Mouse (Mus musculus): ENCODE results near the gene Dnm3.

Gene Dnm3

DNA sequence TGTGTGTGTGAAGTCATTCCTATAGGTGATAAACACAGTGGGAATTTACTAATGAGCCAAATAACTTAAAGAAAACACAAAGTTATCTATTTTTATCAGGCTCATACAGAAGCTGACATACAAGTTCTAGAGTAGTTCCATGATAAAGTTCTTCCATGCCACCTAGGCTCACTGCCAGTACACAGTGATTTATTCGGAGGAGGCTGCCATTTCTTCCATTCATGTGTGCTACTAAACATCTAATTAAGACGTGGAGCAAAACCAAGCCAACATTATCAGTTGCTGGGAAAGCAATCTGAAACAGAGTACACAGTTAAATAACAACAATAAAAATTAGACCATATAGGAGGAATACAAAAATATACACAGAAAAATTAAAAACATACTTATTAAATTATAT, 150.2 kb downstream of the Dnm3 start:
- DNase-seq (ENCODE audit: low read depth, low spot score), result no peak

DNA sequence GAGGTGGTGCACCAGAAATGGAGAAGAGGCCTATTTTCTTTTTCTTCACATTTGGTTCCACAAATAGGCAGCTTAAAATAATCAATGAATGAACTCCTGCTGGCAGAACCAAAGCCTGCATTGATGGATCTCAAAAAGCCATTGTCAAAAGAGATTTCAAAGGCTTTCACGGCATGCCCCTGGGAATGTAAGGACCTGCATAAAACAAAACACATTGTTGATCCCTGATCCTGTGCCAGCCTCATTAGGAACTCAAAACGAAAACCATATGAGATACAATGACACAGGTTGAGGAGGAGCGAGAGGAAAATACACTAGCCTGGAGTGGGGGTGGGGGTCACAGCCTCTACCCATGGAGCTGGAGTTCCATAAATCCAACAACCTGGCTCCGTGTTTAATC, 153.4 kb downstream of the Dnm3 start:
- DNase-seq (ENCODE audit: low read depth, low spot score), result peak; percentile 73

DNA sequence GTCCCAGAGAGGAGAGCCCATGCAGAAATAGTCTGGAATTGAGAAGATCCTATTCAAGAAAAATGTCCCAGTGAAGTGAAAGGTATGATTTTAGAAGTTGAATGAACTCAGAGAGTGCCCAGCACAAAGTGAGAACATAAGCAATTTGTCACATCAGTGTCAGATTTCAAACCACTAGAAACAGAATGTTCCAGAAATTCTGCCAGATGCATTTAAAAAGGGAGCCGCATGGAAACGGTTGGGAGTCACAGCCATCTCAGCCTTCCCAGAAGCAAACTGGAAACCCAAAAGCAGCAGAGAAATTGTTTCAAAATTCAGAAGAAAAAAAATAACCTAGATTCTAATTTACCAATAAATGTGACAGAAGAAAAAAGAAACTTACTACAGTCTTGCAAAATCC, 154.7 kb downstream of the Dnm3 start:
- DNase-seq (ENCODE audit: low read depth, low spot score), result no peak

DNA sequence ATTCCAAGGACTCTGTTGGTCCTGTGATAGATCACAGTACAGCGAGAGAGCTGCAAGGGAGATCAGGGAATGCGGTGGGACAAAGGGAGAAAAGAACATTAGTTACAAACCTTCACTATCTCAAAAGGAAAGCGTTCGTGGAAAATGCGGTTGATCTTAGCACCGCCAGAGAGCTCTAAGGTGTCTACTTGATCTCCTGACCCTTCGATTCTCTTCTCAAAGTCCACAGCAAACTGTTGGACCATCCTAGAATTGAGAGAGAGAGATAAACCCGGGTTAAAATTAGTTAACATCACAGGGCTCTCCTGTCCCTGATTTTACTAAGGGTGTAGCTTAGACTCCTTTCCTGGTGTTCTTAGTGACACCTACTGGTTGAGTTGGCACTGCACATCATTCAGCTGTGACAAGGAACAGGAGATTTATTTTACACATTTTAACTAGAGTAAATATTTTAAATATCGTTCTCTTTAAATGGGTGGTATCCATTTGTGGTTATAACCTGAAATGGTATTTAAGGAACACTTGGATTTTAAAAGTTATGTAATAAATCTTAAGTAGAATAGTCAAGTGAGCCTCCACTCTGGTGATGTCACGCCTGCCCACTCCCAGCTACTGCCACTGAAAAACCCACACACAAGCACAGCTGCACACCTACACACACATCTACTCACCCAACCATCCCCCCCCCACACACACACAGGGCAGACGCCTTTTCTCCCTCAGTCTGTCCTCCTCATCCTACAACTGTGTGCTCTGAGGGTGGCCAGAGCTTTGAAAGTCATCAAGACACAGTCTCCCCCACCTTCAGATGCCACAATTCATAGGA, 164.2 kb downstream of the Dnm3 start:
- peak; percentile 70 for DNase-seq (ENCODE audit: low read depth, low spot score)

DNA sequence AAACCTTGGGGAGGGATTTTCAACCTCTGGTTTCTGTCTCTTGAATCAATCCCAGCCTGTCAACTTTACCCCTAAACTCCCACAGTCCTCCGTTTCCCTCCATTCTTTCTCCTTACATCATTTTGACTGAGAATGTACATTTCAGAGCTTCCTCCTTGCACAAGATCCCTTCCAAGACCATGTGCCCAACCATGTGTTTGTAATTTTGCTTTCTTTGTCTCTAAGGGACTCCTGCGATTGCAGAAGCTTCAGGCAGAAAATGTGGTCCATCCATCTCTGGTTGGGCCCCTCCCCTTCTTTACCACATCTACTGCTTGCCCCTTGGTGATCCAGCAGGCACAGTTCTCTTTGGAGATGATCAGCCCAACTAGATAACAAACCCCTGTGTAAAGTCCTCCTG, 165.2 kb downstream of the Dnm3 start:
- DNase-seq (ENCODE audit: low read depth, low spot score), result no peak

DNA sequence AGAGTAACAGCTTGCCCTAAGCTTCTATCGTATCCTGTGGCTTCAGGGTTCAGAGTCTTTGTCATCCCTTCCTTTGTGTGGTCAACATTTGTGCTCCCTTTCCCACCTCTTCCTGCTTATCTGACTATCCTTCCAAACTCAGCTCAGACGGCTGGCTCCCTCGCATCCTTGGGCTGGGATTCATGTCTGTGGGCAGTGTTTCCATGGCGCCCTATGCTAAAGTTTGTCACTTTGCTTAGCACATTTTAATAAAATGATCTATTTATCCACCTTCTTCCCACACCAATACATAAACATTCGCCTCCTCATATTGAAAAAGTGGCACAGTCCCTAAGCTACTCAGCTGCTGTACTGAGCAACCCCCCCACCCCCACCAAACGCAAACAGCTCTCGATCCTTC, 165.7 kb downstream of the Dnm3 start:
- no peak for DNase-seq (ENCODE audit: low read depth, low spot score)

DNA sequence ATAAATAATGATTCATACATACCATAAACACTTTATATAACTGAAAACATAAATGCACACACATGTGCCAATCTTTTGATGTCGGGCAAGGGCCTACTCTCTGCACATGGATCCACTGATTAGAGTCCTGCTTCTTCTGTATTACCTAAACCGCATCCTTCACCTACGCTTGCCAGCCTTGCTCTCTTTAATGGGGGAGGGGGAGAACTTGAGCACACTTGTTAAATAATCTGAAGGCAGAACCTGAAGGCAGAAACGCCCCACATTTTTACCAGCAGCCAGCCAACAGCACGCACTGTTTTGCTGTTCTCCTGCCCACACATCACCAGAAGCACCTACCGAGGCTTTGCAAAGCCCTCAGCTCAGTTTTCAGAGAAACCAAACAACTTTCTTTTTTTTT, 172.6 kb downstream of the Dnm3 start:
- no peak for DNase-seq (ENCODE audit: low read depth, low spot score)

DNA sequence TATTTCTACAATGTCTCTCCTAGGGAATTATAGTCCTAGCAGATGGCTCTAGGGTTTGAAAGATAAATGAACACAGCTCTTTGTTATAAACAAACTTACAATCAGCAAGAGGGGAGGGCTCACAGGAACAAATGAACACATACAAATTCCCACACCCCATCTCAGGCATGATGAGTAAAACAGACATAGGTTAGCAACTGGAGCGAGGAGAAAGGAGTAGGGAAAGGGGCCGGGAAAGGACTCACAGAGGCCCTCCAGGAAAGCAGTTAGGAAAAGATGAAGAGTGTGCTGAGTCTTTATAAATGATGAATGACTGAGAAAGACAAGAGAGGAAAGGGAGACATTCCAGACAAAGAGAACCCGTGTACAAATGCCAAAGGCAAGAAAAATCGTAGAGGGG, 175.4 kb downstream of the Dnm3 start:
- DNase-seq (ENCODE audit: low read depth, low spot score), result no peak

DNA sequence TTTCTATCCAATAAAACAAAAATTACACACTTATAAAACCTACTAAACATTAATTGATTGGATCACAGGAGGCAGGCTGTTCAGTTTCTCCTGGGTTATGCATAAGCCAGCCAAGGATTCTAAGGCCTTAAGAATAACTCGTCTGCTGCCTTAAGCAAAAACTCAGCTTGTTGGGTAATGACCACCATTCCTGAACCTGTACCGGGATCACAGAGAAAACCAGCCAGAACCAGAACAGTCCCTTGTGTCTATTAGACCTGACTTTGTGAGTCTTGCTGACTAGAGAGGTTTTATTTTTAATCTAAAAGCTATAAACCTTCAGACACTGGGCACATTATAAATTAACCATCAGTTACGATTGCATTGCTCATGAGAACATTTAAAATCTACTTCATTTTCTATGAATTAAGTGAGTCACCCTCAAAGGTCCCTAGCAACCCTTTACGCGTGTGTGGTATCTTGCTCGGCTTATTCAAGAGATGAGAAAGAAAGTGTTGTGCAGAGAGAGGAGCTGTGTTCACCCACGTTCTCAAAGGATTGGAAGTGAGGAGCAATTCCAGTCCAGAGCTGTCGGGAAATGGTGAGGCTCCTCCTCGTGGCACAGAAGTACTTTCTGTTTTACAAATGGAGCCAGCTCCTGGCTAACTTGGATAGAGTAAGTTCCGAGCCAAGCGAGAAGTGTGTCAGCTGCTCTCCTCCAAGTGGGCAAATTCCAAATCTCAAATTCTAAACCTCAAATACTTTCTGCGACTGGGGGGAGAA, 178.1 kb downstream of the Dnm3 start:
- no peak for DNase-seq (ENCODE audit: low read depth, low spot score)

DNA sequence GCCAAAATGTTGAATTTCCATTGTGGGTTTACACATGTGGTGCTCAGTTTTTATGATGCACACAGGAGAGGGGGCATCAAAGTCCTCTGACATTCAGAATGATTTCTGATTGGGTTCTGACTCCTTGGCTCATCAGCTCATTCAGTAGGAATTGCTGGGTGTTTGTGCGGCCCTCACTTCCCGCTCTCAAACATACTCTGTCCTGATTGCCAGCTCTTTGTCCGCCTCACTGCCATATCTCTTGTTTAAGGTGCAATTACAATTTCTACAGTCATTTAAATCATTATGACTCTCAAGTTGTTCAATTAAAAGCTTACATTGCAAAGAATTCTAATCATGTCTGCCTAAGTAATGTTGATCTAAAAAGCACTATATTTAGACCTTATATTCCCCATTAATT, 179.3 kb downstream of the Dnm3 start:
- DNase-seq (ENCODE audit: low read depth, low spot score), result no peak

DNA sequence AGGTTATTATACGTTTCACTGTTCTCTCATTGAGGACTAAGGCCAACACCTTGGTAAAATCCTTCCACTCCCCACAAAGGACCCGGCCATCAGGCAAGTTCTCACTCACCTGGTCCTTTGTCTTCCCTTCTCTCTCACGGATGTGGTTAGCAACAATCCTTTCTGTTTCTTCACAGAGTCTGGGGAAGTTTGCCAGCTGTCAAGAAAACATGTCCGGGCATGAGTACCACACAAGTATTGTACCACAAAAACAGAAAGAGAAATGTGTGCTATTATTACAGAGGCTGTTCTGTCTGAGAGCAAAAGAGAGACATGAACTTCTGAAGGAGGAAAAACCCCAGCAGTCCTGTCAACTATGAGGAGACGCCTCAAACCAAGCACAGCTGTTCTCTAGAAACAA, 182.4 kb downstream of the Dnm3 start:
- no peak for DNase-seq (ENCODE audit: low read depth, low spot score)

DNA sequence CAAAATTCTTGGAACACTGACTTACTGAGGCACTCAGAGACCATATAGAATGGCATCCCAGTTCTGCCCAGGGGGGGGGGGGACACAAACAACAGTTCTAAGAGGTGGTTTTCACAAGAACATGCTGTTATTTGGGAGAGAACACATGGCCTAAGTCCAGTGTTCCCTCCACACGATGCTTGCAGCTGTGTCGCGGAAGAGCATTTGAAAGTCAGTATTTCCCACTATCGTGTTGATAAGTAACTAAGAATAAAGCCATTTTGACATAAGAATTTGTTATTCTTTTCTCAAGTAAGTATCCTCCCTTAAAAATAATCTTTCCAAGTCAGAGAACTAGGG, 183.3 kb downstream of the Dnm3 start:
- DNase-seq (ENCODE audit: low read depth, low spot score), result no peak

DNA sequence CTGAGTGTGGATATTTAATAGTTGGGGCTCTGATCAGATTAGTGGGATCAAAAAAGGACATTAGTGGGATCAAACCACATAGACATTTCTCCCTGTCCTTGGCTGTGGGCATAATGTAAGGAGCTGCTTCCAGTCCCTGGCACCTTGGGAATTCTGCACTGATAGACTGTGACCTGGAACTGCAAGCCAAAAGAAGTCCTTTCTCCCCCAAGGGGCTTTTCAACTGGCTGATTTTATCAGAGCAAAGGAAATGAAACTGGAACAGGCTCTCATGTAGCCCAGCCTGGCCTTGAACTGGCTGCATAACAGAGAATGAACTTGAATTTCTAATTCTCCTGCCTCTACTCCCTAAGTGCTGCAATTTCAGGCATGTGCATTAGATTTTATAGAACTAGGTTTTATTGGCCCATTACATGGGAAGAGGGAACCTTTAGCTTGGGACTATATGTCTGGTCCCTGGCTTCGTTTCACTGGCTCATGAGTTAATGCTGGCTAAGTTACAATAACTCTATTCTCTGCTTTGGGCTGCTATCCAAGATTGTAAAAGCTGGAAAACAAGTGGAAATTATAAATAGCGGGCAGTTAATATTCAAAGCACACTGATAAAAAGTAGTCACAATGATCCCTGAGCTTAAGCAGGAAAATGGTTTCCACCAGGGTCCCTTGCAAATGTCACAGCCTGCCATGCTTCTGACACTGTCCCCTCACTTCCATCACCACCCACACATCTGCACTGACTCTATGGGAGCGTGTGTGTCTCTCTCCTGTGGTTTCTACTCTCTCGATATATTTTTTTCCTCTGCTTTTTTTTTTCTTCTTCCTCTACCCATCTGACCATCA, 183.9 kb downstream of the Dnm3 start:
- DNase-seq (ENCODE audit: low read depth, low spot score), result no peak

DNA sequence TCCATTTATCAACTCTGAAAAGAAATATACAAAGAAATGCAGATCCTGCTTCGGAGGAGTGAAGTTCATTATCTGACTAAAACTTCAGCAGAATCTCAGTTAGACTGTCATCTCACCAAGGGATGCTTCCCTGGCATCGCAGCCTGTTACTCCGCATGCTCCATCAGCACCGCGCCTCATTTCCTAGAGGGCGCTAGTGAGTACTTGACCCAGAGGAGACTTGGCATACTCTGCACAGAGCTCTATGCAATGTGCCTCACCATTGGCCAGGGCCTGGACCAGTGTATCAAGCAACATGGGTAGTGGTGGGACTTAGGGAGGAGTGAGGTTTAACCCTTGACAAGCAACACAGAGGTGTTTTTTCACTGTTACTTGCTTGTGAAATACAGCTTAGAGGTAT, 190.9 kb downstream of the Dnm3 start:
- no peak for DNase-seq (ENCODE audit: low read depth, low spot score)

DNA sequence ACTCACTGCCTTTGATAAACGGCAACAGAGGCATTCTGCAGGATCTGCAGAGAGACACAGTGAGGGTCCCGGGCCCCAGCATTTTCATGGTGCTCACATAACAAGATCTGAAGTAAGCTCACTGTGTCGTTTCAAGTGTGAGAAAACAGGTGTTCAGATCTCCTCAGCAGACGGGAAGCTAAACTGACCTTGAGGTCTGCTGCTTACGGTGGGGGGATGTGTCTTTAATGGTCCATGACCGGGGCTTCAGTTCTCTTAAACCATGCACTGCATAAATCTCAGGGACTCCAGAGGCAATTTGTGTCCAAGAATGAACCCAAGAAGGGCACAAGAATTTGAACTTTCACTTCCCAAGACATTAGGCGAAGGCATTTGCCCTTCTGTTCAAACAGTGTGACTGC, 195.9 kb downstream of the Dnm3 start:
- DNase-seq (ENCODE audit: low read depth, low spot score), result peak; percentile 82

DNA sequence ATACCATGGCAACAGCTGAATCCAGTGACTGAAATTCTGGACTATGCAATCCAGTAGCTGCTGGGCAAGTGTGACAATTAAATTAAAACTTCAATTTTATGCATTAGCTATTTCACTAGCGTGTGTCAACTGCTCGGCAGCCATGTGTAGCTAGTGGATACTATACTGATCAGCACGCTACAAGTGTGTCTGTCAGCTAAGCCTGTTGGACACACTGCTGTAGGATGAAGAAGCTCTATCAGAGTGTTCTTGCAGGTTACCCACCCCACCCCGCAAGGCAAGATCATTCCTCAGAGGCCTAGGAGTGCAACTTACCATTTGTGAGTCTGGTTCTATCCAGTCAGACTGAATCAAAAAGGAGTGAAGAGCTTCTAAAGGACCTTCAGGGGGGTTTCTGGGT, 197.8 kb downstream of the Dnm3 start:
- no peak for DNase-seq (ENCODE audit: low read depth, low spot score)

DNA sequence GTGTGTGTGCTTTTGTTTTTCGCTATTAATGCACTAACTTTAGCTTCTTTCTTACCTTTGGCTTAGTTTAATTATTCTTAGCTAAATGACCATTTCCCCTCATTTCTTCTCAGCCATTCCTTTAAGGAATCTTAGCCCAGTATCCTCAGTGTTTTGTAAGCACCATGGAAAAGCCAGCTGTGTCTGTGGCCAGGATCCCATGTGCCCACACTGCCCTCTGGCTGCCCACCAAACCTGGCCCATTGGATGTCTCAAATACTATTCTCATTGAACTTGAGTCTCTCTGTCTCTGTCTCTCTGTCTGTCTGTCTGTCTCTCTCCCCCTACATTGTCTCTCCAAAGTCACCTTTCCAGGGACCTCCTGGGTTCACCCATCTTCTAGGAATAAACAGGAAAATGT, 201.8 kb downstream of the Dnm3 start:
- no peak for DNase-seq (ENCODE audit: low read depth, low spot score)

DNA sequence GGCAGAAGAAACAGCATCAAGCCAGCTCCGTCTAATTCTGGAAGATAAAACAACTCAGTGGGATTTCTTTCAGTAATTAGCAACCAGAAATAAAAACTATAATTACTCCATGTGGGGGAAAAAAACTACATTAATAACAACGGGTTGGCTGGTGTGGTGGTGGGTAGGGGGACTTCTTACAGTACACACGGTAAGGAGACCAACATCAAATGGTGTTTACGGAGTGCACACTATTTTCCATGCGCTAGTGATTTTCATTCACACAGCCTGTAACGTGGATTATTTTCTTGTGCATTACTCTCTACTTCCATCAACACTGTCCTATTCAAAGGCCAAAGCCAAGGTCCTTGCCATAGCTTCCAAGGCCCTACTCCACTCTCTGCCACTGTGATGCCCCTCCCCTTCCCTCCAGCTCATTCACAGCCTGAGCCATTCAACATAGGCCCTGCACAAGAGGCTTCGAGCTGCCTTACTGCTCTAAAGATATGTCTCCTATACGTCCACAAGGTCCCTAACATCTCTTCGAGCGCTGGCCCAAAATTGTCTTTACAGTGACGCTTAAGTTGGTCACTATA, 203.1 kb downstream of the Dnm3 start:
- no peak for DNase-seq (ENCODE audit: low read depth, low spot score)

DNA sequence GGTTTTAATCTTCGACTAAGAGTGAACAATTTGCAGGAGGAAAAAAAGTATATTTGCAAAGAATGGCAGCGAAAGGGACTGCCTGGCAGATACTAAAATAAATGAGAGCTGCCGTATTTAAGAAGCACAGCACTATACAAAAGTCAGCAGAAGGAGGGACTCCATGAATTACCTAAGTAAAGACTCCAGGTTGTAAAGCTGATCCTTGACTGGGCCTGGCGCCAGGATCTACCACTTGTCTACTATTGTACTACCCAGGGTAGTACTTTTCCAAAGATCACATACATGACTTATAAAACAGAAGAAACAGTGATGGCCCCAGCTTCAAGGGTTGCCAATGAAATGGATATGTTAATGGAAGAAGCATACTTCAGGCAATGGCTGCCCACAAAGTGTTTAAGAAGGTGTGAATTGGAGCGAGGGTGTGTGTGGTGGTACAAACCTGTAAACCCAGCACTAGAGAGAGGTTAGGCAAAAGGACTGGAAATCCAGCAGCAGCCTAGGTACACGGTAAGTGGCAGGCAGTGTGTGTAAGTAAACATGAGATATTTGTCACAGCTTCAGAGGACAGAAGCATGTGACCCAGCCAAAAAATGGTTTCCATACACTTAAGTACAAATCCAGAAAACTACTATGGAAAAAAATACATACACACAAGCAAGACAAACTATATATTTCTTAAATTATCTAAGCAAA, 220.8 kb downstream of the Dnm3 start:
- DNase-seq (ENCODE audit: low read depth, low spot score), result no peak

DNA sequence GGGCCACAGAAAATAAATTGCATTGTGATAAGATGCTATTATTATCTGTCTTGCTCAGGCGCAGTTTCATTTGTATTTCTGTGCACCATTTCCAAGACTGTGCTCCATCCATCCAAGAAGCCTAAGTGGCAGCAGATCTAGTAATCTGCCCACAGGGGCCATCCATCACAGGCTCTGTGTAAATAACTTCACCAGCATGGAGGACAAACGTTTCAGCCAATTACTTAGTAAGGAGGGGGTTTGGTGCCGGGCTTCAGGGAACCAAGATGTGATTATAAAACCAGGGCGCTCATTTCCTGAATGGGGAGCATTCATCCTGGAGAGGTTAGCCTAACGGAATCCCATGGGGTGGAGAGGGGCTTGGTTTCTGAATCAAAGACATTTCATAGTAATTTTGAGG, 222.9 kb downstream of the Dnm3 start:
- DNase-seq (ENCODE audit: low read depth, low spot score), result peak; percentile 59

DNA sequence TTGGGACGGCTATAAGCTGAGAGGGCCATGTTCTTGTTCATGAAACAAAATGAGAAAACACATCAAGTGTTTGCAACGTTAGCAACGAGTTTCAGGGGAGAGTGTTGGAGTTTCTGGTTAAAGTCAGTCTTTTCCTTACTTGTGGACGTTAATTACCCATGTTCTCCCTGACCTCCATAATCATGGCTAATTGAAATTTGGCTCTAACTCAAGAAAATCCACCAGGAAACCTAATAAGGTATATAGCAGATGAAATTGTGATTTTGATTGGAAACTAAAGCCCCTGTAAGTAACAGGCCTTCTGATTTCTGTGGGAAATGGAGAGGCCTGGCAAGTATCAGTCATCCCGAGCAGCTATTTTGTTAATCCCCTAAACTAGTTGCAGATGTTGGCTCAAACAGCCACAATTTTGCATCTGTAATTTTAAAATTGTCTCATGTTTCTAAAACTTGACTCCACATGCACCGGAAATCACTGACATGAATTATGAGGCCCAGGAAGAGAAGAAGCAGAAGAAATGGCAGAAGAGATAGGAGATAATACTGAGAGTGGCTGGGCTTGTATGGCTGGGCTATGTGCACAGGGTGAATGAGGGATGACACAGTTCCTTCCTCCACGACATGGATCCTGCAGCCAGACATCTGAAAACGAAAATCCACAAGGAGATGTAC, 223.7 kb downstream of the Dnm3 start:
- DNase-seq (ENCODE audit: low read depth, low spot score), result peak; percentile 65
